Mouse (Mus musculus): ENCODE measurements at regions not wholly inside any gene's neighbourhood (a gene's known extent, or its start where the extent isn't known, plus 50 kb on each side); places are given as distances from the start of the nearest gene placed in this dataset.

GRCm38 (mm10) chr4:39597426-39597825 is 147.3 kb downstream of the 1700009N14Rik start:
- no peak for TF ChIP-seq CTCF (IDR thresholded peaks at IDR 0.05; ENCODE audit: extremely low read depth, insufficient read depth, low read length)
- TF ChIP-seq POLR2A (IDR thresholded peaks at IDR 0.05; ENCODE audit: extremely low read depth, insufficient read depth, low read length): no peak
